Mouse (Mus musculus): ENCODE data around the gene AU040320. TPM values are rescaled to one million over a fixed set of nuclear protein-coding genes. Genes with fewer than 3 reads are reported as not detected.

The AU040320 gene
- polyA plus RNA-seq, 1 experiment = 13.9 TPM

DNA sequence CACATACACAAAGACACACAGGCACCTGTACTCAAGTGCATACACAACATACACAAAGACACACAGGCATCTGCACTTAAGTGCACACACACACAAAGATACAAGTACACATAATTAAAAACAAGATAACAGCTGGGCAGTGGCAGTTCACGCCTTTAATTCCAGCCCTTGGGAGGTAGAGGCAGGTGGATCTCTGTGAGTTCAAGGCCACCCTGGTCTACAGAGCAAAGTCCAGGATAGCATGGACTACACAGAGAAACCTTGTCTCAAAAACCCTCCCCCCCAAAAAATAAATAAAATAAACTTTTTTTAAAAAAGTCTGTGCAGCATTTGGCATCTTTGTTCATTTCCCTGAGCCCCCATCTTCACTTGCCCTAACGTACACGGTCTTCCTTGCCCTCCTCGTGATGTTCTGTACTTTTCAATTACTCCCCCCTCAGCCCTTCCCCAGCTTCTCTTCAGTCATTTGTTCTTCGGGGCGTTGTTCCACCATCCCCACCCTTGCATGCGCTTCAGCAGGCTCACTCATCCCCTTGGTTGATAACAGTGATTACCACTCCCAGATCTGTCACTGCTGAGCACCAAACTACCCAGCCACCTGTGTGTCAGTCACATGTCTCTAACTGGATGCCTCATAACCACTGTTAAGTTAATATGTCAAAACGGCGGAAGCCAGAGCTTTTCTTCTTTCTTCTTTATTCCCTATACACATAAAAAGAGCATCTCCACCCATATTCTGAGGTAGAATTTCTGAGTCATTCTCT lies 16.6 kb downstream of the AU040320 start:
- no peak for TF ChIP-seq POLR2A (IDR thresholded peaks at IDR 0.05; ENCODE audit: borderline replicate concordance, control insufficient read depth, low read depth, low read length)
- TF ChIP-seq CTCF (IDR thresholded peaks at IDR 0.05; ENCODE audit: control insufficient read depth, insufficient read depth, low read length) = no peak

DNA sequence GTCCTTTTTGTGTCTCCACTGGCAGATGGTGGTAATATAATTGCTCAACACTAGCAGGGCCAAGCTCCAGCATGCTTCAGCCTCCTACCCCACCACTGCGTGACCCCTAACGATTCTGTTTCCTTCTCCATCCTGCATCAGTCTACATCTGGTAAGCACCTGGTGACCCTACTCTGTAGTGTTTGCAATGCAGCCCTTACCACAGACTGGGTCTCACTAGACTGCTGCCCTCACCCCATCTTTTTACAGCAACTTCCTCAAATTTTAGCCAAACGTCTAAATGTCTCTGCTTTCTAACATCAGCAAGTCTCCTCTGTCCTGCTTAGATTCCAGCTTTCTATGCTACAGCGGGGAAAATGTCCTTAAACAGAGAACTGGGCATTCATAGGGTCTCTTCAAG lies 17.5 kb downstream of the AU040320 start:
- TF ChIP-seq POLR2A (IDR thresholded peaks at IDR 0.05; ENCODE audit: borderline replicate concordance, control insufficient read depth, low read depth, low read length) (no peak), CTCF (IDR thresholded peaks at IDR 0.05; ENCODE audit: control insufficient read depth, insufficient read depth, low read length) (no peak)
- no peak overlapping the region for H3K27ac ChIP-seq (ENCODE audit: control insufficient read depth, insufficient read depth, low read depth, low read length, poor library complexity)
- 30% methylated on average over 4 of the region's 4 CpGs for WGBS
- no peak overlapping the region for H3K4me3 ChIP-seq (replicated peaks; ENCODE audit: control insufficient read depth, low read depth, low read length)
- no peaks in the 10 kb centered on the region; the same call in 1 of the 2 replicates for H3K4me1 ChIP-seq (ENCODE audit: control insufficient read depth, insufficient read depth, low read length)

More for the DNA sequence above, 16.6 kb downstream of the AU040320 start:
- Histone ChIP-seq H3K27ac (ENCODE audit: control insufficient read depth, insufficient read depth, low read depth, low read length, poor library complexity) (no peak overlapping the region), H3K4me3 (replicated peaks; ENCODE audit: control insufficient read depth, low read depth, low read length) (no peak overlapping the region), H3K4me1 (ENCODE audit: control insufficient read depth, insufficient read depth, low read length) (no peaks in the 10 kb centered on the region; the same call in 1 of the 2 replicates)
- WGBS = 76% methylated on average over 9 of the region's 9 CpGs

DNA sequence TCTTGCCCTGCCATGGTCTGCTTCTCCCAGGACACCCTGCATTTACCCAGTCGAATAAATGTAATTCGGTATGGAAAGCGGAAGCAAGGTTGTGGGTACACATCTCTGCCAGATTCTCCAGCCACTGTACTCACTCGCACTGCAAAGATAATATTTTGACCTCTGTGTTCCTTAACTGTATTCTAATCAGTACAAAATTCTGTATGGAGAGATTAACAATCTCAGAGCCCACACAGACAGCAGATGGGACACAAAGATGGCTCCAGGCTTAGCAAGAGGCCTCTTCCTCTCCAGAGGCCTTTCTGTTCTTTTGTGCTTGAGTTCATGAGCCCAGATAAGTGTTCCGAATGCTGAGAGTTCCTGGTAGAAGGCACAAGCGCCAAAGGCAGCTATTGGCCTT lies 20.5 kb downstream of the AU040320 start:
- Histone ChIP-seq H3K4me3 (replicated peaks; ENCODE audit: control insufficient read depth, low read depth, low read length) (no peak overlapping the region), H3K4me1 (ENCODE audit: control insufficient read depth, insufficient read depth, low read length) (no peaks in the 10 kb centered on the region; the same call in 1 of the 2 replicates), H3K27ac (ENCODE audit: control insufficient read depth, insufficient read depth, low read depth, low read length, poor library complexity) (no peak overlapping the region)
- WGBS = 80% methylated on average over 6 of the region's 6 CpGs
- TF ChIP-seq POLR2A (IDR thresholded peaks at IDR 0.05; ENCODE audit: borderline replicate concordance, control insufficient read depth, low read depth, low read length) (no peak), CTCF (IDR thresholded peaks at IDR 0.05; ENCODE audit: control insufficient read depth, insufficient read depth, low read length) (no peak)

GRCm38 (mm10) chr4:126775182-126775581 lies 21.8 kb downstream of the AU040320 start:
- TF ChIP-seq CTCF (IDR thresholded peaks at IDR 0.05; ENCODE audit: control insufficient read depth, insufficient read depth, low read length) = no peak
- TF ChIP-seq POLR2A (IDR thresholded peaks at IDR 0.05; ENCODE audit: borderline replicate concordance, control insufficient read depth, low read depth, low read length) = no peak

DNA sequence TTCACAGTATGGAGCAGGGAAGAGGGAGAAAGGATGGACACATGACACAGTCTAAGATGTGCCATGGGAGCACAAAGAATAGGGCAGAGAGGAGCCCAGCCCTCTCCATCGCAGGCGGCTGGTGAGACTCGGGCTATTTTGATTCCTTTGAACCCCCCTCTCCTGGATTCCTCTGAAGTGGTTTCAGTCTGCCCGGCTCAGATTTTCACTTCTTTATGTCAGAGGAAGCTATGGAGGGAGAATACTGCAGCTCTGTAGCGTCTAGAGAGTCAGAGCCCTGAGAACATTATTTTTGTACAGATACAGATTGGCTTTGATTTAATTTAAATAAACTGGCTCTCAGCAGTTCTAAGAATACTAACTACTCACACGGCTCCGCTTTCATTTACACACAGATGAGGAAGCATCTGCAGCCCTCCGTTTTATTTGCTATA lies 25.8 kb downstream of the AU040320 start:
- Histone ChIP-seq H3K27ac (ENCODE audit: control insufficient read depth, insufficient read depth, low read depth, low read length, poor library complexity) (no peak overlapping the region), H3K4me1 (ENCODE audit: control insufficient read depth, insufficient read depth, low read length) (no peaks in the 10 kb centered on the region), H3K4me3 (replicated peaks; ENCODE audit: control insufficient read depth, low read depth, low read length) (no peak overlapping the region)
- TF ChIP-seq POLR2A (IDR thresholded peaks at IDR 0.05; ENCODE audit: borderline replicate concordance, control insufficient read depth, low read depth, low read length) (no peak), CTCF (IDR thresholded peaks at IDR 0.05; ENCODE audit: control insufficient read depth, insufficient read depth, low read length) (no peak)
- WGBS = 71% methylated on average over 8 of the region's 8 CpGs

More at GRCm38 (mm10) chr4:126775182-126775581, 21.8 kb downstream of the AU040320 start:
- no peaks in the 10 kb centered on the region; the same call in 1 of the 2 replicates for H3K4me1 ChIP-seq (ENCODE audit: control insufficient read depth, insufficient read depth, low read length)
- WGBS = 75% methylated on average over 1 of the region's 1 CpGs
- H3K27ac ChIP-seq (ENCODE audit: control insufficient read depth, insufficient read depth, low read depth, low read length, poor library complexity) = no peak overlapping the region
- H3K4me3 ChIP-seq (replicated peaks; ENCODE audit: control insufficient read depth, low read depth, low read length) = no peak overlapping the region

DNA sequence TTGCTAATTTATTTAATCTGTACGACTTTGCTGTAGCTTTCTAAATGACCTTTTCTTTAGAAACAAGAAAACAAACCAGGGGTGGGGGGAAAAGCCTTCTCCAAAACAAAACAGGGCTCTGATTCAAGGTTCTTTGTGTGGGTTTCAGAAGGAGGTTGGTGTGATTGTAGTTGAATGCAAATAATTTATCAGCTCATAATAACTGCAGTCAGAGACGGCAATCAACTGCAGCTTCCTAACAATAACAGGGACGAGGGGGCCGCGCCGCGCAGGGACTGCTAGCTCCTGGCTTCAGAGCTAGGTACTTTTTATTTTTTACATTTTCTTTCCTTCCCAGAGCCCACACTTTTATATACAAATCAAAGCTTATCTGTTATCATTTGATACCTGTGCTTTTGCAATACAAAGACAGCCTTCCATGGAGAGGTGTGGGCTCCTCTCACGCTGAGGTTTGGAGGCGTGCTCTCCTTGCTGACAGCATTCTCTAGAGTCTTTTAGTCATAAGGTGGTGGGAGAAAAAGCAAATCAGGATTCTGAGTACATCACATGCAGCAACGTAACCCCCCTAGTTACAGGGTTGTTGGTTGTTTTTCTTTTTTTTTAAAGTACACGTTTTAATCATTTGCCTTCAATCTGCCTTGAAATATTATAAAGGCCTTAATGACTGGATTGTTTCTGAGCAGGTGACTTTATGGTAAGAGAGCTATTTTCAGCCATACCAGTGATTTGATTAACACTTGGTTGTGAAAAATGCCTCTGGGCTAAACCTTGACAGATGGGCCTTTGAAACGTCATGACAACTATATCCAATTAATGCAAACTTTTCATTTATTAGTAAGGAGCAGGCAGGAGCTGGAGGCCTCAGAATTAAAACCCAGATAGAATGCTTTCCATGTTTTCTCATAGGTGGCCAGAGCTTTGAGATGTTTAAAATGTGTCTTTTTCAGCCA lies 26.8 kb downstream of the AU040320 start:
- WGBS = 89% methylated on average over 12 of the region's 12 CpGs
- Histone ChIP-seq H3K27ac (ENCODE audit: control insufficient read depth, insufficient read depth, low read depth, low read length, poor library complexity) (no peak overlapping the region), H3K4me3 (replicated peaks; ENCODE audit: control insufficient read depth, low read depth, low read length) (no peak overlapping the region), H3K4me1 (ENCODE audit: control insufficient read depth, insufficient read depth, low read length) (no peaks in the 10 kb centered on the region)
- TF ChIP-seq POLR2A (IDR thresholded peaks at IDR 0.05; ENCODE audit: borderline replicate concordance, control insufficient read depth, low read depth, low read length) (no peak), CTCF (IDR thresholded peaks at IDR 0.05; ENCODE audit: control insufficient read depth, insufficient read depth, low read length) (no peak)

DNA sequence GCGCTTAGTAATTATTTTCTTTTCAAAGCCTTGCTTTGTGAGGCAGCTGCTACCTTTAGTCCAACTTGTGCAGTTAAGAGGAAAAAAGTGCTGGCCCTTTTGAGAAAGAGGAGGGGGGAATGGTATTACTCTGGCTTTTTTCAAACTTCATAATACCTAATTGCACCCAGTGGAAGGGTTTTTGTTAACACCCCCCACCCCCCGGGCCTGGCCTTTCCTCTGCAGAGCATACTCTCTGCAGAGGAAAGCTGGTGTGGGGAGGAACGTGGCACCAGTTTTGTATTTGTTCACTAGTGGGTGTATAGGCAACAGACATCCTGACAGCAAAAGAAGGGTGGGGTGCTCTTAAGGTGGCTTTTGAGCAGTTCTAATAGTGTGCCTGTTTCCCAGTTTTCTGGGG lies 28.5 kb downstream of the AU040320 start:
- H3K4me1 ChIP-seq (ENCODE audit: control insufficient read depth, insufficient read depth, low read length) = no peaks in the 10 kb centered on the region
- WGBS = 86% methylated on average over 3 of the region's 3 CpGs

GRCm38 (mm10) chr4:126782512-126782911 lies 29.2 kb downstream of the AU040320 start:
- WGBS = 88% methylated on average over 8 of the region's 8 CpGs
- Histone ChIP-seq H3K27ac (ENCODE audit: control insufficient read depth, insufficient read depth, low read depth, low read length, poor library complexity) (no peak overlapping the region), H3K4me3 (replicated peaks; ENCODE audit: control insufficient read depth, low read depth, low read length) (no peak overlapping the region), H3K4me1 (ENCODE audit: control insufficient read depth, insufficient read depth, low read length) (no peaks in the 10 kb centered on the region)
- TF ChIP-seq POLR2A (IDR thresholded peaks at IDR 0.05; ENCODE audit: borderline replicate concordance, control insufficient read depth, low read depth, low read length) = no peak
- TF ChIP-seq CTCF (IDR thresholded peaks at IDR 0.05; ENCODE audit: control insufficient read depth, insufficient read depth, low read length) = no peak

More for the DNA sequence above, 28.5 kb downstream of the AU040320 start:
- TF ChIP-seq POLR2A (IDR thresholded peaks at IDR 0.05; ENCODE audit: borderline replicate concordance, control insufficient read depth, low read depth, low read length) (no peak), CTCF (IDR thresholded peaks at IDR 0.05; ENCODE audit: control insufficient read depth, insufficient read depth, low read length) (no peak)
- Histone ChIP-seq H3K4me3 (replicated peaks; ENCODE audit: control insufficient read depth, low read depth, low read length) (no peak overlapping the region), H3K27ac (ENCODE audit: control insufficient read depth, insufficient read depth, low read depth, low read length, poor library complexity) (no peak overlapping the region)
